Comparison of ENCODE assay signal across 7 mouse cellular contexts in genomic region chr9:122420772-122421764, GRCm38 (mm10).
DNase-seq lines count a peak whose midpoint lies in the region; ATAC-seq lines count a peak whose summit lies in the region.

No protein-coding gene starts in this region.

- peak; percentile 87 for DNase-seq in adrenal gland, postnatal 10 days
- DNase-seq in embryo, embryonic 11.5 days (ENCODE audit: low read depth, low spot score): peak; percentile 64
- peak; percentile 75 for DNase-seq in liver
- DNase-seq in spleen, postnatal 14 days (ENCODE audit: low spot score in 2 of 2): peak; percentile 22 to 41

- no peak overlapping the region for H3K9ac ChIP-seq in kidney, embryonic 14.5 days (ENCODE audit: low read depth, low read length)

- WGBS in kidney, embryonic 14.5 days: 25% methylated on average over 13 of the region's 13 CpGs

- H3K4me1 ChIP-seq in kidney, embryonic 14.5 days (ENCODE audit: control insufficient read depth, insufficient read depth, low read length): no peaks in the 10 kb centered on the region

- no peaks in the 10 kb centered on the region; the same call in 1 of the 2 replicates for H3K27me3 ChIP-seq in kidney, embryonic 14.5 days (ENCODE audit: control insufficient read depth, insufficient read depth, low read length)

- H3K9me3 ChIP-seq in kidney, embryonic 14.5 days (ENCODE audit: control insufficient read depth, low read length): no peaks in the 10 kb centered on the region

- H3K4me2 ChIP-seq in kidney, embryonic 14.5 days (replicated peaks; ENCODE audit: low read depth, low read length): no peak overlapping the region

- no peak overlapping the region for H3K27ac ChIP-seq in kidney, embryonic 14.5 days (ENCODE audit: low read depth, low read length)

- no peak overlapping the region for H3K4me3 ChIP-seq in kidney, embryonic 14.5 days (ENCODE audit: low read length)

- peak; percentile 82 for ATAC-seq in granulocyte monocyte progenitor cell, adult 5-6 weeks (replicated peaks; ENCODE audit: poor library complexity, severe bottlenecking)
- 0 out of 2 replicates have a peak, but pooled peaks have one; percentile 46 for ATAC-seq in kidney, embryonic 14.5 days (ENCODE audit: low FRiP score, low TSS enrichment)
- 0 out of 2 replicates have a peak, but pooled peaks have one; percentile 46 for ATAC-seq in monocyte, adult 5-6 weeks (replicated peaks; ENCODE audit: insufficient number of reproducible peaks, low FRiP score, low TSS enrichment, poor library complexity, severe bottlenecking)

- H3K36me3 ChIP-seq in kidney, embryonic 14.5 days (ENCODE audit: control insufficient read depth, insufficient read depth, low read length): no peaks in the 10 kb centered on the region

Comparison
In these comparisons a context has a peak if more than half of its experiments do, and no peak if none do; other contexts are left out.
1. DNase-seq: peak in every context shown above with its lines; median percentile 87 in adrenal gland, postnatal 10 days; 75 in liver; 64 in embryo, embryonic 11.5 days; 32 in spleen, postnatal 14 days.